Mouse (Mus musculus) kidney, adult 9 months (tissue): ENCODE results near the gene Parn.

Experiments
- DNase-seq: peaks from one replicate; pipeline ENCODE4 v3.0.0; 2022

The Parn gene

DNA sequence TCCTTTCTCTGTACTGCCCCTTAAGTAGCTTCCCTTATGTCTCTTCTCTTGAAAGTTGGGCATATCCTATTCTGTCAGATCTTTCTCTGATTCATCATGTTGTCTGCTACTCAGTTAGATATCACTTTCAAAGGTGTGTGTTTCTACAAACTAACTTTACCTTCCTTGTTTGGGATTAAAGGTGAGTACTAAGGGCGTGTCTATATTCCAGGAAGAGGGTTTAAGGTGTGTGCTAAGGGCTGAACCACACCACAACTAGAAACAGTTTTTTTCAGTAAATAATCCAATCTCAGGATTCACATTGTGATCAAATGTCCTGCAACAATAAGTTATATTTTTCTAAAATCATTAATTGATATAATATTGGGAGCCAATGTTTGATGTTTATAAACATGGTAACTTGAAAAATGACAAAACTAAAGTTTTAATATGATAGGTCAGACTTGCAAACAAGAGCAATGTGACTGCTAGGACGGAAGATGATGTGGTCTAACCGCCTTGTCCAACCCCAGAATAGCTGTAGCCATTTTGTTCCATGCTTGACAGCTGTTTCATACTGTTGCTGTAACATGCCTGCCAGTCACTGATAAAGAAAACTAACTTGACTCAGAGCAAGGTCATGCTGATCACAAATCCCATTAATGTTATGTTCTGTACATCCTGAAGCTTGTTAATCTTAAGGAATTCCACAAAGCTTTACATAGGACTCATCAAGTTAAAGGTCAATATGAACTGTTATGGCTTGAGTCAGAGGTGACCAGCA lies 46.0 kb downstream of the Parn start:
- DNase-seq: no peak

DNA sequence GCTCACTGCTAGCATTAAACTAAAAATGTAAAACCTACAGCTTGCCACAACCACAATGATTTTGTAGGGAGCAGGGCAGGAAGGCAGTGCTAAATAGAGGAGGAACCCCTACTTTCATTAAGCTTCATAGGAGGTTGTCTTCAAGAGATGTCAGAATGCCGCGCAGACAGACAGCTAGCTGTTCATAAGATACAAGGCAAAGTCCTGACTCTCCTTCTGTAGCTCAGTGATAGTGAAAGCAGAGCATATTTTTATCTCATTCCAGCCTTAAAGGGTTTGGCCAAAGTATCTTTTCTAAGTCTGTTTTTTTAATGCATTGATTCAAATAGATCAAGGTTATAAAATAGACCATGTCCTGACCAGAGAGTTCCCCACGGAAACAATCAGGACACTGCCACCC lies 47.8 kb downstream of the Parn start:
- no peak for DNase-seq

DNA sequence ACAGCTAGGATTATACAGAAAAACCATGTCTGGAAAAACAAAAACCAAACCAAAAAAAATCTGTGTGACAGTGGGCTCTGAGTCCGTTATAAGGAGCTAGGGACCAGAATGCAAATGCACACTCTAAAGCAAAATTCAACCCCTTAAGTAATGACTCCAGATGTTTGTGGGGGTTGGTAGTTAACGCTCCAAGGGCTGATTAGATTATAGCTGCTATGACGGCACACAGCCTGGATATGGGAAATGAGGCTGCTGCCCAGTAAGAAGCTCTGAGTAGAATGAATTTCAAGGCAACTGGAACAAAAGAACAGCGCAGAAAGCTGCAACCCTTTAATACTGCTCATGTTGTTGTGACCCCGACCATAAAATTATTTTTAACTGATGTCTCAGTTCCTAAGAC lies 52.7 kb downstream of the Parn start:
- no peak for DNase-seq

DNA sequence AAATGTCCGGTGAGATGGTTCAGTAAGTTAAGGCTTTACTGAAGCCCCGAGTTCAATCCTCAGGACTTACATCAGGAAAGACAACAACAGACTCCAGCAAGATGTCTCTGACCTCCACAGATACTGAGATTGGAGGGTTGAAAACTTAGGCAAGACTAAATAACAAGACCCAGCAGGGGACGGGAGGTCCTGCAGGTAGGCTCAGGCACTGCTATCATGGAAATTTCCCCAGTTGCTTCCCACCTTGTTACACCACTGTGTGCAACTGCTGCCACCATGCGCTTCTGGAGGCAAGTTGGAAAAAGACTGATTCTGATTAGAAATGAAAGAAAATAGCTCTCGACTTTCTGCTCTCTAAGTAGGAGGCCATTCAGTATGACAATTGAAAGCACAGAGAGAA lies 55.4 kb downstream of the Parn start:
- no peak for DNase-seq

DNA sequence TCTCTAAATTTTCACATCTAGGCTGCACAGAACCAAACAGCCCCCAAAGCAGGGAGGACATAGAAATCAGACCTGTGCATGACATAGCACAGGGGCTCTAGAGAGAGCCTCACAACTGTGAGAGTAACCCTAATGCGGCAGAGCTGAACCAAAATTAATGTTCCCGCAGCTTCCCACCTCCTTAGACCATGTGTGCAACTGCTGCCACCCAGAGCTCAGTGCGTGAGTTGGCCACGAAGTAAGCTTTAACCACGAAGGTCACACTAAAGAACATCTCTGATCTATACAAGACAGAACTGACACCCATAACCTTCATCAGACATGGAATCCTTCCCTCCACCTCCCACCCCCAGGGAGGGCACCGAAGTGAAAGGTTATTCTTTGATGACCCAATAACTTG lies 55.9 kb downstream of the Parn start:
- no peak for DNase-seq

DNA sequence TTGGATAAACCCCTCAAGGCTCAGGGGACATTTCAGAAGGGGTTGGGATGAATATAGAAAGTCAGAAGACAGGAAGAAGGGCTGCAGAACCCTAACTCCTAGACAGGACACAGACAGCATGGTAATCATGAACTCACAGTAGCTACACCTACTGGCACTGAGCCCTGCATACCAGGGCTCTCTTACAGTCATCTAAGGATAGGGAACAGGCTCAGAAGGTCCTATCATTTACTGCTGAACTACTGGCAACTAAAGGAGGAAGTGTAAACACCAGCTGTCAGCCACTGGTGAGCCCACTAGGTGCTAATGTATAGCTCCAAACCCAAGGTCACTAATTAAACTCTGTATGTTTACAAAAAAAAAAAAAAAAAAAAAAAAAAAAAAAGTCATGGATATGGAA lies 56.6 kb downstream of the Parn start:
- peak; percentile 34 for DNase-seq

DNA sequence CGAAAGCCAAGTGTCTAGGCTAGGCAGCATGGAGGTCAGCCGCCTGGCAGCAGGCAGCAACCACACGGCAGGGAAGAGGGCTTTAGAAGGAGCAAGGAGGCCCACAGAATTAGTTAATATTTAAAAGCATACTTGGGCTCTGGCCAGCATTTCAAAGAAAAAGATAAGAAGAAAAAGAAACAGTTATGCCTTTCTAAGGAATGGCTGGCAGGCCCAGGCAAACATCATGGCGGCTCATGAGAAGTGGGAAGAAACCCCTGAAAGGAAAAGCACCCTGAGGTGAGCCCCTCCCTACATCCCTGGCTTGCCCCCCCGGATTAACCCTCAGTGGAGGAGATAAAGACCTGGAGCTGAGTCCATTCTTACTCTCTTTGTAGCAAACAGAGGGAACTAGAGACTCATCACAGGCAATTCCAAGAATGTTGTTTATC lies 57.0 kb downstream of the Parn start:
- peak; percentile 69 for DNase-seq

DNA sequence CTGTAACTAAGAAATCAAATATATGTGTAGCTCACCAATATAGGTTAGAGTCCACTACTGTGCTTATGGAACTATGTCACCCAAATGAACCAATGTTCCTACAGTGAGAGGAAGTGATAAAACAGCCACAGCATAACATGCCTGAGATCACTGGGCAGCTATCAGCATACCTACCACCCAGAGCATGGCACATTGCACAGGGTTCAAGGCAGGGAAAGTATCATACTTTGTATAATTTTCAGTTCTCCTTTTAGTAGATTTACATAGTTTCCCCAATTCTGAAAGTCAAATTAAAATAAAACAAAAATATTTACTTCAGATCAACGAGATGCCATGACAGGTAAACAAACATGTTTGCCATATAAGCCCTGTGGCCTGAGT lies 59.3 kb downstream of the Parn start:
- DNase-seq: no peak

DNA sequence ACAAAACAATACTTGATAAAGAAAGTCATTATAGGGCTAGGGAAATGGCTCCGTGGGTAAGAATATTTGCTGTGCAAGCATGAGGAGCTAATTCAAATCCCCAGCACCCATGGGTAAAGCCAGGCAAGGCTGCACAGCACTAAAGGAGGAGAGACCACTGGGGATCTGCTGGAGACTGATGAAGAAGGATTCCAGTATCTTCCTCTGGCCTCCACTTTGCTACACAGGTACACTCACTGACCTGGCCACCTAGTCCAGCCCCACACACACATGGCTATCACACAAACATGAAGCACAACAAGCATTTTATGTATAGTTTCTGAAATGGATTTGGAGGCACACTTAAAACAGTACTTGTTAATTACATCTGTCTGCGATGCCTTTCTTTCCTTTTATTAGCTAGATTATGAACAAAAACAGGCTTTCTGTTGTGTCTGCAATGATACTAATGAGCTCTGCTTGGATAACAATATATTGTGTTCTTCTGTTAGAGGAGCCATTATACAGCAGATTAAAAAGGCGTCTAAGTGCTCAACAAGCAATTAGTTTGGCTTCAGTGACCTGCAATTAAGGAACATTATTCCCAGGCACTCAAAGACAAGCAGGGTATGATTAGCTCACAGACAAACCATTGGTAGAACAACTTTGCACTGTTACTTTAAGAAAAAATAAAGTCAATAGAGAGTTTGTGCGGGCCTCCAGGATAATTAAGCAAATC lies 59.8 kb downstream of the Parn start:
- no peak for DNase-seq

DNA sequence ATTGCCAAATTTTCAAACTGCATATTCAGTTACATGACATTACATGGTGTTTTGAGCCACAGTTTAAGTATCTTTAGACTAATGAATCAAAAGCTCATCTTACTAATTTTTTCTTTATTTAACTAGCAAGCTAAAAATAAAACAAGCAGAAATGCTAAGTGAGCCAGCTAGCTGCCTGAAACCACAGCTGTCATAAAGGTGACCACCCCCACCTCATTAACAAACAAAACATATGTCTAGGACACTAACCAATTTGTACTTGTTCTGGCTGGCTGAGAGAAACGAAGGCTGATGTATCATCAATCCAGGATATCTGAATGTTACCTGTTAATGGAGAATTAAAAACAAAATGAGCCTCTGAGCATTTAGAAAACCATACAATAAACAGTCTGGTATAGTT lies 65.2 kb downstream of the Parn start:
- no peak for DNase-seq

DNA sequence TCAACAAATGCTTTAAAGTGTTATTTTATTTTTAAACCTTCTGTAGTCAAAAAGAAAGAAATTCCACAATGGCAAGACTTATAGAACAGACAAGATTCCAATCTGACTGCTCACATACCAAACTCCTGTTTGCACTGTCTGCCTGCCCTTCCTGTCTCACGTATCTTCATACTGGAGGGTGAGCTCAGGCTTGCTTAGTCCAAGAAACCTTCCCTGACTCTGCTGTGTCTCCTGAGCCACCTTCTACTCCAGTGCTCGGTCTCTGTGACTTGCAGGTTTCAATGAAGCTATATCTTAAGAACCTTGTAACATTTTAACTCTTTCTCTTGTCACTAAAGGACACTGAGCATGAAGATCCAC lies 78.9 kb downstream of the Parn start:
- no peak for DNase-seq

DNA sequence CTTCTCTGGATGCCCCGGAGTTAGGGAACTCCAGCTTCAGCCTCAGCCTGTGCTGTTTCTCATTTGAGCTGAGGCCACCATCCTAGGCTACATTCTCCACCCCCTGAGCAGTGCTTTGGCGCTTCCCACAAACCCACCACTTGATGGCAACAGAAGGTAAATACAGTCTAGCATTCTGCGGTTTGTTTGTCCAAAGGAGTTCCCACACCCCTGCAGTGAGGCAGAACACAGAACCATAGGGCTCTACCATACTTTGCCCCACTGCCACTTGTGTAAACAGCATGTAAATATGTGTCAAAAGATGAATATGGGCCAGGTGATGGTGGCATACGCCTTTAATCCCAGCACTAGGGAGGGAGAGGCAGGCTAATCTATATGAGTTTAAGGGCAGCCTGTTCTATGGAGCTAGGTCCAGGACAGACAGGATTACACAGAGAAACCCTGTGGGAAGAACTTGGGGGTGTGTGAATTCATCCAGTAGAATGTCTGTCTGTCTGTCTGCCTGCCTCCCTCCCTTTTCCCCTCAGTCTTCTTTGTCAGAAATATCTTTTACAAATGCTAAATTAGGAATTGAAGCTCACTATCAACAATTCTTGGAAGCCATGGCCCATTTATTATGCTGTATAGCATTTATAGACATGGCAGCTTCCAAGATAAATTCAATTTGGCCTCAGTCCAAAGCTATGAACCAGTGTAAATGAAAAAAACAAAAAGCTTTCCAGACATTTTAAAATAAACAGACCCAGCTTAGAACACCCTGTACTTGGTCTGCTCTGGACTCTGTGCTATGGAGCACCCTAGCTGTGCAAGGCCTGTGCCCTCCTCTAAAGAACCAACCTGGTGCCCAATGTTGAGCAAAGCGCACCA lies 79.6 kb downstream of the Parn start:
- DNase-seq: no peak

DNA sequence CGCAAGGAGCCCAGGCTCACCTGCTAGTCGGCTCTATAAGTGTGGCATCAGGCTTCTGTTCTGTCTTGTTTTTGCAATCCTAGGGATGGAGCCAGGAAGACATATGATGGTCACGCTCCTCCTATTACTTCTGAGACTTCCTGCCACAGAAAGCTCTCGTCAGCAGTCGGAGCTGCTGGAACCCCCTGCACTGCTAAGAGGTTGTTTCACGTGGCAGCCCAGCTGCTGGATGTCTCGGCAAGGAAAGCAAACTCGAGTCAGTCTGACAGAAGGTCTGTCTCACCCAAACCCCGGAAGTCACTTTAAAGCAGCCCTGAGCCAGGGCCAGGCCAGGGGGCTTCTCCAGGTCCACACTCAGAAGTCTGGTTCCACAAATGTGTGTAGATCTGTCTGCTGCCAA lies 82.7 kb downstream of the Parn start:
- DNase-seq: peak; percentile 28

DNA sequence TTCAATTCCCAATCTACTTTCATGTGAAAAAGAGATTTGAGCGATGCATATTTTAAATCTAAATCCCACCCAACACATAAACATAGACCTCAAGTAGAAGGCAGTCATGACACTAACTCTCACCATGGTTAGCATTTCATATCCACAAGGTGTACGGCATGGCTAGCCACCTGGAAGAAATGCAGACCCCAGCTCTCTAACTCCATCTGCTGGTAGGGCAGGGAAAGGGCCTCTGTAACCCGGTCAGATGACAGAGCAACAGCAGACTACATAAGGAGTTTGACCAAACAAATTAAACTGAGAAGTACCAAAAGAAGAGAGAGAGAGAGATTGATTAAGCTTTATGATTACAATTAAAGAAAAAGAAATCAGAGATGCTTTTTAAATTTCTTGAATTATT lies 87.2 kb downstream of the Parn start:
- peak; percentile 42 for DNase-seq

DNA sequence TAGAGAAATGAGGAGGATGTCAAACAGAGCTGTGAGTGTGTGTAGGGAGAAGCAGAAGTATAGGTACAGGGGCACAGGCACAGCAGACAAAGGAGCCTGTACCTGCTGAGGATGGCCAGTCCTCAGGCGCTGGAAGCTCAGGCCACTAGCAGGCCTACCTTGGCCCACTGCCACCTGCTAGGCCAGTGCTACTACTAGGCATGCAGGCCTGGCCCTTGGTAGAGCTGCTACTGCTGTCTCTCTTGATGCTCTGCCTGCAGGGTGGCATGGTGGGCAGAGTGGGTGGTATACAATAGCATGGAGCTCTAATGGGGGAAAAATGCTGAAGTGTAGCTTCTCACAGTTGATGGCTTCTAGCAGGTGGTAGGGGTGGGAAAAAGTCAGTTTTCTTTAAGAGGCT lies 88.0 kb downstream of the Parn start:
- no peak for DNase-seq

DNA sequence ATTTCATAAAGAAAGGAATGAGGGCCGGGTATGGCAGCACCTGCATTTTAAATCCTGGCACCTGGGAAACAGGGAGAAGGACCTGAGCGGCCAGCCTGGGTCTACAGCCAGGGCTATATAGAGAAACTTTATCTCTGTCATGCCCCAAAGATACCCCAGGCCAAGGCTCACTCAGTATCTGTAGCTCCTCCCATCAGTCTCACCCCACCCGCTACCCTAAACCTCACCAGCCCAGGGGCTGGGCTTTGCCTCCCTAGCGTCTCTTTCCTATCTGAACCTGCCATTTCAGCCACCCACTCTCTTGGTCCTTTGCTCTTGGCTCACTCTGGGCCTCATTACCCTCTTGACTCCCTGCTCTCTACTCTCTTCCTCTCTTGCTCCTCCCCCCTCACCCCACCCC lies 92.7 kb downstream of the Parn start:
- DNase-seq: no peak

DNA sequence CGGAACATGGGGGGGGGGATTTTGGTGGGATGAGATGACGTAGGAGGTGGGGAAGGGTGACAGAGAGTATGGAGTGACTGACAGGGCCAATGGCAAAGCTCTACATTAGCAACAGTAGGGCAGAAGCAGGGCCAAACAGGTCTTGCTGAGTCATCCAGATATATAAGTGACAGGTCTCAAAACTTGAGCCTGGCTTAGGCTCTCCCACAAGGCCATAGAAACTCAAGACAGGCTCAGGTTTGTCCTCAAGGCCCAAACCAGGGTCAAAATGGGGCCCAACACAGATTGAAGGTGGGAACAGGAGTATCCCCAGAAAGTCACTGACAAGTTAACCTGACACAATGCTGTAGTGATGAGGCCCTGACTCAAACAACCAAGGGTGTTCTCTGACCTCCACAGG lies 99.7 kb downstream of the Parn start:
- no peak for DNase-seq

DNA sequence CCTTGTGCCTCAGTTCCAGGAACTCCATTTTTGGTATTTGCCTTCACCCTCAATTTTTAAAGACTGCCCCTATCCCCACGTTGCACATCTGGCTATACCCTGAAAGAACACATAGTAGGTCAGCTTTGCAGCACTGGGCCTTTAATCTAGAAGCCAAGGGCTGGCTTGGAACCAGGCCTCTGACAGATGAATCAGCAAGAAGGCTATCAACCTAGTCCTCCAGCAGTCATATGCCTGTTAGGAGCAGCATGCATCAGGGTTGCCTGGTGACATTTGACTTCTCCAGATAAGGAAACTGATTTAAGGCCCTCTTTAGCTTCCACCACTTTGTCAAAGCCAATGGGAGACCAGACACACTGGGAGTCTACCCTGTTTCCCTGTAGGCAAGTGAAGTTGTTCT lies 100.4 kb downstream of the Parn start:
- no peak for DNase-seq

DNA sequence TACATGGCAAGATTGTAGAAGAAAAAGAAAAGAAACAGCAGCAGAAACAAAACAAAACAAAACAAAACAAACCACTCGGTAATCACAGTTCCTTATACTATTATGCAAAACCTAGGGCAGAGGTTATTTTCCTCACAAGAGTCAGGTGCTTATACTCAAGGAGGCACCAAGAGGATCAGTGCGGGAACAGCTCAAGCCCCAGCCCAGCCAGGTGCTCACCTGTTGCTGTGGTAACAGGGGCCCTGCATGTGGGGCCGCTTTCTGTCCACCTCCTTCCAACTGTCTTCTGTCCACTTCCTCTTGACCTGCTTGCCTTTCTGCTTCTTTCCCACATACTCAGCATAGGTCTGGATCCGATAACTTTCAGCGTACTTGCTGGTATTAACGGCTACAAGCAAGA lies 101.6 kb downstream of the Parn start:
- DNase-seq: no peak

DNA sequence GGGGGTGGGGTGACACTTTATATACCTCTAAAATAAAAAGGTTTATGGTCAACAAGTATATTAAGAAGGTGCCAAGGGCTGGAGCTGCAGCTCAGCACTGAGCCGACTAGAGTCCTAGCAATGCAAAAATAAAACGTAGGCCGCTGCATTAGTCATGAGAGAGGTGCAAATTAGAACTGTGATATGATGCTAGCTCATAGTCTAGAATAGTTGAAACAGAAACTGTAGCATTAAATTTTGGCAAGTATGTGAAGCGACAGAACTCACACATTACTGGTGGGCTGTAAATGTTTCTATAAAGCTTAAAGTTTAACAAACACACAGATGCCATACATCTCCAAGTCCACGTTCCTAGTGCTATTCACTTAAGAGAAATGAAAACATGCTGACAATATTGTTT lies 102.7 kb downstream of the Parn start:
- no peak for DNase-seq

DNA sequence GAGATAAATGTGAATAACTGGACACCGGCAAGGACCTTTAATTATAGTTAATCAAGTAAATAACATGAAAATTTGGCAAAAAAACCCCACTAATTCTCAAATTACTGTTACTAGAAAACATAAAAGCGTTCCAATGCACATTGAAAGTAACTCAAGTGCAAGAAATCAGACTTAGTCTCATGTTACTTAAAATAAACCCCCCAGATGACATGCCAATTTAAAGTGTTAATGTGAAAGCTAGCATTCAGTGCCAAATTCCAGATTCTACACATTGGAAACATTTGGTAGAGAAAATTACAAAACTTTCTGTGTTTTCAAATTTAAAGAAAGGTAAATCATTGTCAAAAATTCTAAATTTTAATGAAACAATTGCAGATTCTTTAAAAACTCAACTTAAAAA lies 110.2 kb downstream of the Parn start:
- no peak for DNase-seq

DNA sequence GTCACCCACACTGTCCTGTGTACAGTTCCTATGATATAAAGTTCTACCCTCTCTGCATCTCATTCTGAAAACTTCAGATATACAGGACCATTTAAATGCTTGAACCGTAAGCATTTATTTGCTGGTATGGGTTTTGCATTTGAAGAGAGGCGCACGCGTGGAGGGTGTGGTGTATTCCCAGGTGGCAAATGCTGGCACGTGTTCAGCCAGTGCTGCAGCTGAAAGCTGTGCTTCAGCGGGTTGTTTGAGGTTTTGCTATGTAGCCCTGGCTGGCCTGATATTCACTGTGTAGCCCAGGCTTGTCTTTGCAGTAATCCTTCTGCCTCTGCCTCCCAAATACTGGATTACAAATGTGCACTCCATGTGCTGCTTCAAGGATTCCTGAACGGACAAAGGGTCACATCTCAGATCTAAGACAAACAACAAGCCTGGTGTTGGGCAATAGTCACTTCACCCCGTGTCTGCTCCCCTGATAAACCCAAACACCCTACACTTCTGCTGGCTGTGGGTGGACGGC lies 111.0 kb downstream of the Parn start:
- no peak for DNase-seq

DNA sequence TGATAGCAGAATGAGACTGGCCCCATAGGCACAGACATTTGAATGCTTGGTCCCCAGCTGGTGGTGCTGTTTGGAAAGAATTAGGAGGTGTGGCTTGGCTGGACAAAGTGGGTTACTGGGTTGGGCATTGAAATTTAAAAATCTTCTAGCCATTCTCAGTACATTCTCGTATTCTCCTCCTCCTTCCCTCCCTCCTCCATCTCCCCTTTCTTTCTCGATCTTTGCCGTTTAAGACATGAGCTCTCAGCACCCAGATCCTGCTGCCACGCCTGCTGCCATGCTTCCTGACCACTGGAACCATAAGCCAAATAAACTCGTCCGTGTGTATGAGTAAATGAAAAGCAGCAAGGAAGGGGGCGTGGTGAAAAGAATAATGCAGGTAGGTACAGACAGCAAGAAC lies 111.5 kb downstream of the Parn start:
- DNase-seq: no peak

DNA sequence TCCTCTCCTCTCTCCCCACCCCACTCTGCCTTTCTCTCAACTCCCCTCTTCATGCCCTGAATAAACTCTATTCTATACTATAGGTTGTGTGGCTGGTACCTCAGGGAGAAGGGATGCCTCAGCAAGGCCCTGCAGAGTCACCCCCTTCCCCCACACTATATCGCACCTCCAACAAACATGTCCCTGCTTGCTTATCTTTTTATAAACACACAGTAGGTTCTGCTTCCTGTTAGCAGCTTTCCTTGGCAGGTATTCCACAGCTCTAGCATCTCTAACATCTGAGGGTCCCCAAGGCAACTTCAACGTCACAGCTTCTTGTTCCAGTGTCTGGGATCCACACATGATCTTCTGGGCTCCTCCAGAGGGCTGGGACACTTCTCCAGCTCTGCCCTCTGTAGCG lies 117.3 kb downstream of the Parn start:
- DNase-seq: no peak
